Mouse (Mus musculus): ENCODE measurements around the gene Dnajb12. TPM values are rescaled to one million over a fixed set of nuclear protein-coding genes. Genes with fewer than 3 reads are reported as not detected.
A peak's percentile ranks its signal among the peaks of the same experiment; 100 is the strongest.

The Dnajb12 gene
- polyA plus RNA-seq, 1 experiment from 2014 or later, result 28.6 TPM

DNA sequence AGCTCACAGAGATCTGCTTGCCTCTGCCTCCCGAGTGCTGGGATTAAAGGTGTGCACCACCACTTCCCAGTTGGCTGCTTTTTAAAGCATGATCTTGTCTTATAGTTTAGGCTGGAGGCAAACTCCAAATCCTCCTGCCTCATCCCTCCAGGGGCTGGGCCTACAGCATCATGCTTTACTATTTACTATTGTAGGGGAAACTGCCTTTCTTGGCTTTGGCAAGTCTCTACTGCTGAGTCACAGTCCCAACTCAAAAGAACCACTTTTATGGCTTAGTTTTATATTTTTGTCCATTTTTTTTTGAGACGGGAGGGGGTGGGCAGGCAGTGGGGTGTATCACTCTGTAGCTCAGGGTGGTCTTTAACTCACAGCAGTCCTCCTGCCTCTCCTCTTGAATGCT lies 44.1 kb downstream of the Dnajb12 start:
- H3K27ac ChIP-seq (replicated peaks in 1 of 2; ENCODE audit: control insufficient read depth in 1 of 2, insufficient read depth in 1 of 2, low read depth in 2 of 2, low read length in 2 of 2), result no peak overlapping the region
- H3K27me3 ChIP-seq (ENCODE audit: control insufficient read depth, insufficient read depth, low read length), result no peaks in the 10 kb centered on the region
- no peak overlapping the region for H3K4me3 ChIP-seq (ENCODE audit: control insufficient read depth in 1 of 2, insufficient read depth in 1 of 2, low read depth in 1 of 2, low read length in 2 of 2)
- 88% methylated on average over 2 of the region's 2 CpGs for WGBS
- H3K4me2 ChIP-seq (ENCODE audit: low read length), result no peak overlapping the region
- no peaks in the 10 kb centered on the region for H3K36me3 ChIP-seq (ENCODE audit: control insufficient read depth, insufficient read depth, low read length)
- H3K9ac ChIP-seq (ENCODE audit: low read length), result no peak overlapping the region
- H3K9me3 ChIP-seq (ENCODE audit: control insufficient read depth, low read length), result no peaks in the 10 kb centered on the region
- no peak for ATAC-seq (ENCODE audit: insufficient number of reproducible peaks, insufficient read depth, low FRiP score, low read depth)
- peaks cover 29 to 34% of the 10 kb centered on the region in 2 experiments for H3K4me1 ChIP-seq (ENCODE audit: control insufficient read depth in 2 of 2, insufficient read depth in 2 of 2, low read length in 2 of 2)

- H3K27me3 ChIP-seq (ENCODE audit: control insufficient read depth, insufficient read depth, low read length), result no peaks in the 10 kb centered on the region
- H3K9ac ChIP-seq (ENCODE audit: low read length), result peak overlapping the region; percentile 30; the same call in 1 of the 2 replicates
- H3K9me3 ChIP-seq (ENCODE audit: control insufficient read depth, low read length), result no peaks in the 10 kb centered on the region
- no peaks in the 10 kb centered on the region for H3K36me3 ChIP-seq (ENCODE audit: control insufficient read depth, insufficient read depth, low read length)
- 16% methylated on average over 3 of the region's 3 CpGs for WGBS
- no peak overlapping the region for H3K4me3 ChIP-seq (ENCODE audit: control insufficient read depth in 1 of 2, insufficient read depth in 1 of 2, low read depth in 1 of 2, low read length in 2 of 2)
- H3K27ac ChIP-seq (replicated peaks in 1 of 2; ENCODE audit: control insufficient read depth in 1 of 2, insufficient read depth in 1 of 2, low read depth in 2 of 2, low read length in 2 of 2), result peak overlapping the region in 1 of 2 experiments; percentile 47; a peak in 2 of 4 replicates
- H3K4me1 ChIP-seq (ENCODE audit: control insufficient read depth in 2 of 2, insufficient read depth in 2 of 2, low read length in 2 of 2), result peaks cover 29 to 33% of the 10 kb centered on the region in 2 experiments
- no peak overlapping the region for H3K4me2 ChIP-seq (ENCODE audit: low read length)
- ATAC-seq (ENCODE audit: insufficient number of reproducible peaks, insufficient read depth, low FRiP score, low read depth), result no peak
Measured at GRCm38 (mm10) chr10:59924305-59924704, 44.9 kb downstream of the Dnajb12 start.

DNA sequence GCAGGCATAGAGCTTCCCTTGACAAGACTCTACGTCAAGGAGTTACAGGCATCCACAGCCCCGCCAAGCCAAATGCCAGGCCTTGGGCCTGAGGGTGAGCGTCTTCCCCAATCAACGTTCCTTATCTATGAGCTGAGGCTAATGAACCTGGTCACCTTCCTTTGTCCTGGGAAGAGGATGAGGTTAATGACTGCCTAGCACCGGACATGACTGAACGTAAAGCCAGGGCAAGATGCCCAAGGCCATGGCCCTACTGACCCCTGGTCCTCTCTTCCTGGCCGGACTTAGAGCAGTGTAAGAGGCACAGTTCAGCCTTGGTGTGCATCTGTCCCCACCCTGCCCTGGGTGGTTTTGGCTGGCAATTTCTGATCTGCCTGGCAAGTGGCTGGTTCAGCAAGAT lies 49.8 kb downstream of the Dnajb12 start:
- no peak overlapping the region for H3K27ac ChIP-seq (replicated peaks in 1 of 2; ENCODE audit: control insufficient read depth in 1 of 2, insufficient read depth in 1 of 2, low read depth in 2 of 2, low read length in 2 of 2)
- no peak overlapping the region for H3K4me2 ChIP-seq (ENCODE audit: low read length)
- ATAC-seq (ENCODE audit: insufficient number of reproducible peaks, insufficient read depth, low FRiP score, low read depth), result no peak
- peaks cover 7 to 12% of the 10 kb centered on the region in 2 experiments for H3K4me1 ChIP-seq (ENCODE audit: control insufficient read depth in 2 of 2, insufficient read depth in 2 of 2, low read length in 2 of 2)
- no peaks in the 10 kb centered on the region for H3K36me3 ChIP-seq (ENCODE audit: control insufficient read depth, insufficient read depth, low read length)
- H3K4me3 ChIP-seq (ENCODE audit: control insufficient read depth in 1 of 2, insufficient read depth in 1 of 2, low read depth in 1 of 2, low read length in 2 of 2), result no peak overlapping the region
- 83% methylated on average over 7 of the region's 7 CpGs for WGBS
- no peaks in the 10 kb centered on the region for H3K27me3 ChIP-seq (ENCODE audit: control insufficient read depth, insufficient read depth, low read length)
- no peaks in the 10 kb centered on the region for H3K9me3 ChIP-seq (ENCODE audit: control insufficient read depth, low read length)
- no peak overlapping the region for H3K9ac ChIP-seq (ENCODE audit: low read length)

DNA sequence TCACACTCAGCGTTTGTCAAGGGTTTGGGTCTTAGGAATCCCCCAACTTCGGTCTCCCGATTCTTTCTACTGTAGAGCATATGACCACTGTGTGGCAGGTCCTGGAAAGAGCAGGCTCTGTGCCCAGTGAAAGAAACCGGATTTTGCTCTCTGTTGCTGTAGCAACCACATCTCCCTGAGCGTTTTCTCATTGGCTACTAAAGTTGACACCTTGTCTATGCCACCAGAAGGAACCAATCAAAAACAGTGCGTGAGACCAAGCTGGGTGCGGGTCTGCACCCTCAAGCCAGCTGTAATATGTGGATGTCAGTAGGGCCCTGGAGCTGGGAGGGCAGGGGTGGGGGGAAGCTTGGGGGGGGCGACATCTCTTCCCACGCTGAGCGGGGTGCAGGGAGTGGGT lies 51.6 kb downstream of the Dnajb12 start:
- Histone ChIP-seq H3K4me3 (ENCODE audit: control insufficient read depth in 1 of 2, insufficient read depth in 1 of 2, low read depth in 1 of 2, low read length in 2 of 2) (no peak overlapping the region), H3K4me2 (ENCODE audit: low read length) (no peak overlapping the region)
- WGBS, result 43% methylated on average over 10 of the region's 10 CpGs

DNA sequence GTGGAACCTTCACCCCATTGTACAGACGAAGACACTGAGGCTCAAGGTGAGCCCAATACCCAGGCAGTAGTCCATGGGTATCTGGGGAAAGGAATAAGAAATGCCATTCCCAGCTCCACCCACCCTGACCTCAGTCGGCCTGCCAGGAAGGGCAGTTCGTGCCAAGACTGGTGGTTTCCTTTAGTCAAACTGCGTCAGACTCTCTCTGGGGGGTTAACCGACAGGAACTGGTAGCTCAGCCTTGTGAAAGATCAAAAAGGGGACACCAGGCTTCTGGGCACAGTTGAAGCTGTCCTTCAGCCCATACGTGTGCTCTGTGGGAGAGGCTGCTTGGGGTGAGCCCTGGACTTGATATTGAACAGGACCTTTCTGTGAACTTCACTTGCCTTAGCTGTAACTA lies 53.2 kb downstream of the Dnajb12 start:
- Histone ChIP-seq H3K27me3 (ENCODE audit: control insufficient read depth, insufficient read depth, low read length) (no peaks in the 10 kb centered on the region), H3K4me1 (ENCODE audit: control insufficient read depth in 2 of 2, insufficient read depth in 2 of 2, low read length in 2 of 2) (peaks cover 0 to 12% of the 10 kb centered on the region in 2 experiments; a peak in 2 of 4 replicates), H3K36me3 (ENCODE audit: control insufficient read depth, insufficient read depth, low read length) (no peaks in the 10 kb centered on the region), H3K27ac (replicated peaks in 1 of 2; ENCODE audit: control insufficient read depth in 1 of 2, insufficient read depth in 1 of 2, low read depth in 2 of 2, low read length in 2 of 2) (no peak overlapping the region), H3K9me3 (ENCODE audit: control insufficient read depth, low read length) (no peaks in the 10 kb centered on the region), H3K4me3 (ENCODE audit: control insufficient read depth in 1 of 2, insufficient read depth in 1 of 2, low read depth in 1 of 2, low read length in 2 of 2) (no peak overlapping the region), H3K9ac (ENCODE audit: low read length) (no peak overlapping the region), H3K4me2 (ENCODE audit: low read length) (no peak overlapping the region)
- no peak for ATAC-seq (ENCODE audit: insufficient number of reproducible peaks, insufficient read depth, low FRiP score, low read depth)
- WGBS, result 59% methylated on average over 6 of the region's 6 CpGs

More for the DNA sequence above, 51.6 kb downstream of the Dnajb12 start:
- peaks cover 0 to 5% of the 10 kb centered on the region in 2 experiments; a peak in 1 of 4 replicates for H3K4me1 ChIP-seq (ENCODE audit: control insufficient read depth in 2 of 2, insufficient read depth in 2 of 2, low read length in 2 of 2)
- H3K36me3 ChIP-seq (ENCODE audit: control insufficient read depth, insufficient read depth, low read length), result no peaks in the 10 kb centered on the region
- H3K27me3 ChIP-seq (ENCODE audit: control insufficient read depth, insufficient read depth, low read length), result no peaks in the 10 kb centered on the region
- H3K9ac ChIP-seq (ENCODE audit: low read length), result no peak overlapping the region
- H3K27ac ChIP-seq (replicated peaks in 1 of 2; ENCODE audit: control insufficient read depth in 1 of 2, insufficient read depth in 1 of 2, low read depth in 2 of 2, low read length in 2 of 2), result no peak overlapping the region
- H3K9me3 ChIP-seq (ENCODE audit: control insufficient read depth, low read length), result no peaks in the 10 kb centered on the region
- ATAC-seq (ENCODE audit: insufficient number of reproducible peaks, insufficient read depth, low FRiP score, low read depth), result no peak

DNA sequence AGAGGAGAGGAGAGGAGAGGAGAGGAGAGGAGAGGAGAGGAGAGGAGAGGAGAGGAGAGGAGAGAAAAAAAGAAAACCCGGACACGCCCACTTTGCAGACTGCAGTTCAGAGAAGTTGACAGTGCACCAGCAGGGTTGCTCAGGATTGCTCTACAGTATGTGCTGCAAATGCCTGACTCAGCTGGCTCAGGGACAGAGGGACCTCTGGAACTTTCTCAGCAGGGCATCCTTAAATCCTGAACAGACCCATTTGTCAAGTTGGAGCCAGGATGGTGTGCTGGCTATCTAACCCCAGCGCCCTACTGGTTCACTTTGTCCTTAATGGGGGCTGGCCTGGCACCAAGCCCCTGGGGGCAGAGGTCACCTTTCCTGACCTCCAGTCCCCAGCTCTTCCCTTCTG lies 54.7 kb downstream of the Dnajb12 start:
- Histone ChIP-seq H3K9ac (ENCODE audit: low read length) (no peak overlapping the region), H3K27me3 (ENCODE audit: control insufficient read depth, insufficient read depth, low read length) (no peaks in the 10 kb centered on the region), H3K4me1 (ENCODE audit: control insufficient read depth in 2 of 2, insufficient read depth in 2 of 2, low read length in 2 of 2) (peaks cover 0 to 12% of the 10 kb centered on the region in 2 experiments; a peak in 2 of 4 replicates), H3K4me3 (ENCODE audit: control insufficient read depth in 1 of 2, insufficient read depth in 1 of 2, low read depth in 1 of 2, low read length in 2 of 2) (no peak overlapping the region), H3K4me2 (ENCODE audit: low read length) (no peak overlapping the region), H3K9me3 (ENCODE audit: control insufficient read depth, low read length) (no peaks in the 10 kb centered on the region), H3K36me3 (ENCODE audit: control insufficient read depth, insufficient read depth, low read length) (no peaks in the 10 kb centered on the region), H3K27ac (replicated peaks in 1 of 2; ENCODE audit: control insufficient read depth in 1 of 2, insufficient read depth in 1 of 2, low read depth in 2 of 2, low read length in 2 of 2) (no peak overlapping the region)
- 52% methylated on average over 3 of the region's 3 CpGs for WGBS
- no peak for ATAC-seq (ENCODE audit: insufficient number of reproducible peaks, insufficient read depth, low FRiP score, low read depth)

GRCm38 (mm10) chr10:59936058-59936856 lies 56.9 kb downstream of the Dnajb12 start:
- Histone ChIP-seq H3K4me1 (ENCODE audit: control insufficient read depth in 2 of 2, insufficient read depth in 2 of 2, low read length in 2 of 2) (peaks cover 0 to 8% of the 10 kb centered on the region in 2 experiments; a peak in 2 of 4 replicates), H3K9ac (ENCODE audit: low read length) (no peak overlapping the region), H3K36me3 (ENCODE audit: control insufficient read depth, insufficient read depth, low read length) (no peaks in the 10 kb centered on the region), H3K4me2 (ENCODE audit: low read length) (no peak overlapping the region), H3K27me3 (ENCODE audit: control insufficient read depth, insufficient read depth, low read length) (no peaks in the 10 kb centered on the region), H3K4me3 (ENCODE audit: control insufficient read depth in 1 of 2, insufficient read depth in 1 of 2, low read depth in 1 of 2, low read length in 2 of 2) (no peak overlapping the region), H3K9me3 (ENCODE audit: control insufficient read depth, low read length) (no peaks in the 10 kb centered on the region), H3K27ac (replicated peaks in 1 of 2; ENCODE audit: control insufficient read depth in 1 of 2, insufficient read depth in 1 of 2, low read depth in 2 of 2, low read length in 2 of 2) (no peak overlapping the region)
- 44% methylated on average over 8 of the region's 8 CpGs for WGBS
- no peak for ATAC-seq (ENCODE audit: insufficient number of reproducible peaks, insufficient read depth, low FRiP score, low read depth)

Measured in heart, embryonic 14.5 days (tissue).